Mouse (Mus musculus) activated CD4-positive, CD25-positive, alpha-beta regulatory T cell, adult 4 months (primary cell): Measurements from ENCODE around the gene Pxdc1. TPM values are rescaled to one million over a fixed set of nuclear protein-coding genes. Genes with fewer than 3 reads are reported as not detected.

ENCODE experiments used
- polyA plus RNA-seq, 2 experiments: library from polyadenylated mRNA; unstranded; fragments of 100-300 nt; shearing (Covaris generic); gene quantifications; one replicate each; pipeline ENCODE4 v1.2.1; 2017

Pxdc1 gene
- polyA plus RNA-seq, 2 experiments from 2014 or later, result 0.58 to 0.93 TPM

Other genes starting within 250 kb of the Pxdc1 start
- not detected for gene Fam50b, start 81.4 kb upstream of the Pxdc1 start, polyA plus RNA-seq
- gene Prpf4b, start 221.8 kb upstream of the Pxdc1 start, polyA plus RNA-seq, result 10 to 100 TPM; 56.8 to 90.8 TPM